ENCODE assay signal across 8 mouse cellular contexts in genomic region chr9:35535110-35535509, GRCm38 (mm10). TPM values are rescaled to one million over a fixed set of nuclear protein-coding genes. Genes with fewer than 3 reads are reported as not detected.
DNase-seq lines count a peak whose midpoint lies in the region; ATAC-seq and TF ChIP-seq lines count a peak whose summit lies in the region.

No protein-coding gene starts in this region.

- no peak overlapping the region for H3K27ac ChIP-seq in bone marrow, adult 2 months (ENCODE audit: control insufficient read depth, insufficient read depth, low read depth, low read length, poor library complexity)
- no peak overlapping the region for H3K27ac ChIP-seq in embryonic facial prominence, embryonic 14.5 days (replicated peaks; ENCODE audit: low read depth, low read length)
- H3K27ac ChIP-seq in hindbrain, embryonic 13.5 days = no peak overlapping the region
- H3K27ac ChIP-seq in limb, embryonic 14.5 days (replicated peaks; ENCODE audit: low read depth, low read length) = no peak overlapping the region
- no peak overlapping the region for H3K27ac ChIP-seq in midbrain, postnatal 0 days (ENCODE audit: low read depth, low read length)

- 24% methylated on average over 2 of the region's 2 CpGs for WGBS in bone marrow, adult 2 months
- WGBS in embryonic facial prominence, embryonic 14.5 days = 2% methylated on average over 2 of the region's 2 CpGs
- 10% methylated on average over 2 of the region's 2 CpGs for WGBS in hindbrain, embryonic 13.5 days
- WGBS in limb, embryonic 14.5 days = 5% methylated on average over 2 of the region's 2 CpGs
- WGBS in midbrain, postnatal 0 days = 15% methylated on average over 2 of the region's 2 CpGs

- no peak overlapping the region for H3K4me3 ChIP-seq in bone marrow, adult 2 months (replicated peaks; ENCODE audit: control insufficient read depth, low read depth, low read length)
- no peak overlapping the region for H3K4me3 ChIP-seq in embryonic facial prominence, embryonic 14.5 days (ENCODE audit: low read depth, low read length)
- no peak overlapping the region for H3K4me3 ChIP-seq in hindbrain, embryonic 13.5 days
- no peak overlapping the region for H3K4me3 ChIP-seq in limb, embryonic 14.5 days (replicated peaks; ENCODE audit: low read length)
- no peak overlapping the region for H3K4me3 ChIP-seq in midbrain, postnatal 0 days (ENCODE audit: low read depth, low read length)

- no peak overlapping the region for H3K9ac ChIP-seq in embryonic facial prominence, embryonic 14.5 days (ENCODE audit: low read depth, low read length)
- no peak overlapping the region for H3K9ac ChIP-seq in hindbrain, embryonic 13.5 days
- H3K9ac ChIP-seq in limb, embryonic 14.5 days (ENCODE audit: low read depth, low read length, severe bottlenecking) = no peak overlapping the region
- H3K9ac ChIP-seq in midbrain, postnatal 0 days (replicated peaks; ENCODE audit: low read length, poor library complexity, severe bottlenecking) = no peak overlapping the region

- peak; percentile 88 for ATAC-seq in embryonic facial prominence, embryonic 14.5 days (ENCODE audit: low read depth)
- ATAC-seq in hindbrain, embryonic 13.5 days (ENCODE audit: low FRiP score) = peak; percentile 91
- peak; percentile 79 for ATAC-seq in limb, embryonic 14.5 days (ENCODE audit: low FRiP score, low read depth)
- peak; percentile 86 for ATAC-seq in midbrain, postnatal 0 days (ENCODE audit: low FRiP score)

- no peak overlapping the region for H3K4me2 ChIP-seq in embryonic facial prominence, embryonic 14.5 days (ENCODE audit: low read depth, low read length)
- H3K4me2 ChIP-seq in hindbrain, embryonic 13.5 days = no peak overlapping the region
- H3K4me2 ChIP-seq in limb, embryonic 14.5 days (replicated peaks; ENCODE audit: low read depth, low read length, severe bottlenecking) = no peak overlapping the region
- no peak overlapping the region for H3K4me2 ChIP-seq in midbrain, postnatal 0 days (ENCODE audit: low read depth, low read length, poor library complexity, severe bottlenecking)

- peak; percentile 61 for TF ChIP-seq CTCF in bone marrow, adult 2 months (IDR thresholded peaks at IDR 0.05; ENCODE audit: control insufficient read depth, insufficient read depth, low read length)
- peak; percentile 95 for TF ChIP-seq CTCF in midbrain, postnatal 0 days (IDR thresholded peaks at IDR 0.05)

- TF ChIP-seq POLR2A in bone marrow, adult 2 months (IDR thresholded peaks at IDR 0.05; ENCODE audit: borderline replicate concordance, control insufficient read depth, low read depth, low read length) = no peak
- TF ChIP-seq POLR2A in limb, embryonic 14.5 days (IDR thresholded peaks at IDR 0.05; ENCODE audit: borderline replicate concordance, extremely low read depth, insufficient read depth, insufficient read length) = no peak

- no peaks in the 10 kb centered on the region for H3K27me3 ChIP-seq in embryonic facial prominence, embryonic 14.5 days (replicated peaks; ENCODE audit: control insufficient read depth, insufficient read depth, low read length)
- H3K27me3 ChIP-seq in hindbrain, embryonic 13.5 days = peaks cover 25% of the 10 kb centered on the region
- no peaks in the 10 kb centered on the region for H3K27me3 ChIP-seq in limb, embryonic 14.5 days (ENCODE audit: control insufficient read depth, insufficient read depth, low read length)
- H3K27me3 ChIP-seq in midbrain, postnatal 0 days (ENCODE audit: insufficient read depth, low read length) = no peaks in the 10 kb centered on the region

- no peaks in the 10 kb centered on the region for H3K9me3 ChIP-seq in embryonic facial prominence, embryonic 14.5 days (ENCODE audit: control insufficient read depth, low read length)
- no peaks in the 10 kb centered on the region for H3K9me3 ChIP-seq in hindbrain, embryonic 13.5 days
- H3K9me3 ChIP-seq in limb, embryonic 14.5 days (ENCODE audit: control insufficient read depth, low read length) = no peaks in the 10 kb centered on the region
- no peaks in the 10 kb centered on the region for H3K9me3 ChIP-seq in midbrain, postnatal 0 days (ENCODE audit: low read length)

- peak; percentile 48 to 60 for DNase-seq in left cerebral cortex, adult 18-20 months (ENCODE audit: low spot score in 2 of 2)
- DNase-seq in left cerebral cortex, adult 8-10 months (ENCODE audit: low spot score in 2 of 2) = no peak
- peak; percentile 90 for DNase-seq in embryonic facial prominence, embryonic 14.5 days (ENCODE audit: low spot score)
- peak; percentile 87 for DNase-seq in limb, embryonic 14.5 days (ENCODE audit: low spot score)
- DNase-seq in midbrain, postnatal 0 days (ENCODE audit: low spot score) = peak; percentile 85
- peak; percentile 66 for DNase-seq in thymus, postnatal 0 days (ENCODE audit: low spot score)

- no peaks in the 10 kb centered on the region for H3K36me3 ChIP-seq in embryonic facial prominence, embryonic 14.5 days (ENCODE audit: control insufficient read depth, insufficient read depth, low read length)
- 0 out of 2 replicates have a peak, but pooled peaks cover 4% of the 10 kb centered on the region for H3K36me3 ChIP-seq in hindbrain, embryonic 13.5 days
- H3K36me3 ChIP-seq in limb, embryonic 14.5 days (ENCODE audit: control insufficient read depth, insufficient read depth, low read length) = no peaks in the 10 kb centered on the region
- peaks cover 3% of the 10 kb centered on the region; the same call in 1 of the 2 replicates for H3K36me3 ChIP-seq in midbrain, postnatal 0 days (ENCODE audit: insufficient read depth, low read length)

- H3K4me1 ChIP-seq in bone marrow, adult 2 months (ENCODE audit: control insufficient read depth, insufficient read depth, low read length) = no peaks in the 10 kb centered on the region
- peaks cover 10% of the 10 kb centered on the region for H3K4me1 ChIP-seq in embryonic facial prominence, embryonic 14.5 days (ENCODE audit: control insufficient read depth, insufficient read depth, low read length)
- no peaks in the 10 kb centered on the region for H3K4me1 ChIP-seq in hindbrain, embryonic 13.5 days (replicated peaks)
- peaks cover 27% of the 10 kb centered on the region for H3K4me1 ChIP-seq in limb, embryonic 14.5 days (ENCODE audit: control insufficient read depth, insufficient read depth, low read length)
- no peaks in the 10 kb centered on the region for H3K4me1 ChIP-seq in midbrain, postnatal 0 days (ENCODE audit: insufficient read depth, low read length)

RNA-seq across cellular contexts. Expression of gene Gm1113, which starts 17.0 kb away (rescaled TPM):
- not detected for total RNA-seq in left cerebral cortex, adult 18-20 months (2021)
- not detected for total RNA-seq in left cerebral cortex, adult 8-10 months (2022)
- polyA plus RNA-seq in bone marrow, adult 2 months (2011; ENCODE audit: insufficient read depth, insufficient read length, low replicate concordance, missing spikeins) = not detected in 2 replicates
- not detected in 2 replicates for polyA plus RNA-seq in embryonic facial prominence, embryonic 14.5 days (2014; fragmentation: Nextera tagmentation; extraction: Ambion mirVana)
- polyA plus RNA-seq in hindbrain, embryonic 13.5 days (2015; fragmentation: Nextera tagmentation; extraction: Ambion mirVana) = not detected in 2 replicates
- not detected in 2 replicates for polyA plus RNA-seq in limb, embryonic 14.5 days (2012; rRNA removed)
- polyA plus RNA-seq in limb, embryonic 14.5 days (2014; fragmentation: Nextera tagmentation; extraction: Ambion mirVana) = not detected in 2 replicates
- total RNA-seq in midbrain, postnatal 0 days (2014; rRNA removed) = not detected in 2 replicates
- polyA plus RNA-seq in midbrain, postnatal 0 days (2015; fragmentation: Nextera tagmentation; extraction: Ambion mirVana) = not detected in 2 replicates
- 0.07 TPM in 1 of 2 replicates, not detected in the other for polyA plus RNA-seq in thymus, postnatal 0 days (2015; fragmentation: Nextera tagmentation; extraction: Ambion mirVana)

RNA-seq across cellular contexts. Expression of gene Ddx25, which starts 23.2 kb away (rescaled TPM):
- total RNA-seq in left cerebral cortex, adult 18-20 months (2021) = 10 to 100 TPM; 17.7 to 18.4 TPM
- 10 to 100 TPM; 17.6 to 19.4 (median 18.3) TPM for total RNA-seq in left cerebral cortex, adult 8-10 months (2022)
- polyA plus RNA-seq in bone marrow, adult 2 months (2011; ENCODE audit: insufficient read depth, insufficient read length, low replicate concordance, missing spikeins) = 0.18 TPM in 1 of 2 replicates, not detected in the other
- polyA plus RNA-seq in embryonic facial prominence, embryonic 14.5 days (2014; fragmentation: Nextera tagmentation; extraction: Ambion mirVana) = 3.7 and 4.9 TPM in 2 replicates
- polyA plus RNA-seq in hindbrain, embryonic 13.5 days (2015; fragmentation: Nextera tagmentation; extraction: Ambion mirVana) = 23.5 and 24.1 TPM in 2 replicates
- 1.9 and 2.3 TPM in 2 replicates for polyA plus RNA-seq in limb, embryonic 14.5 days (2012; rRNA removed)
- polyA plus RNA-seq in limb, embryonic 14.5 days (2014; fragmentation: Nextera tagmentation; extraction: Ambion mirVana) = 3.0 TPM in 2 replicates
- total RNA-seq in midbrain, postnatal 0 days (2014; rRNA removed) = 24.1 and 28.6 TPM in 2 replicates
- 28.5 and 28.7 TPM in 2 replicates for polyA plus RNA-seq in midbrain, postnatal 0 days (2015; fragmentation: Nextera tagmentation; extraction: Ambion mirVana)
- 0.18 and 0.31 TPM in 2 replicates for polyA plus RNA-seq in thymus, postnatal 0 days (2015; fragmentation: Nextera tagmentation; extraction: Ambion mirVana)

RNA-seq across cellular contexts. Expression of gene Pus3, which starts 23.3 kb away (rescaled TPM):
- total RNA-seq in left cerebral cortex, adult 18-20 months (2021) = 10 to 100 TPM; 12.0 to 12.1 TPM
- 10 to 100 TPM; 11.9 to 13.9 (median 12.5) TPM for total RNA-seq in left cerebral cortex, adult 8-10 months (2022)
- 6.1 and 9.4 TPM in 2 replicates for polyA plus RNA-seq in bone marrow, adult 2 months (2011; ENCODE audit: insufficient read depth, insufficient read length, low replicate concordance, missing spikeins)
- 18.0 and 20.2 TPM in 2 replicates for polyA plus RNA-seq in embryonic facial prominence, embryonic 14.5 days (2014; fragmentation: Nextera tagmentation; extraction: Ambion mirVana)
- 15.1 and 18.1 TPM in 2 replicates for polyA plus RNA-seq in hindbrain, embryonic 13.5 days (2015; fragmentation: Nextera tagmentation; extraction: Ambion mirVana)
- 13.1 and 20.8 TPM in 2 replicates for polyA plus RNA-seq in limb, embryonic 14.5 days (2012; rRNA removed)
- polyA plus RNA-seq in limb, embryonic 14.5 days (2014; fragmentation: Nextera tagmentation; extraction: Ambion mirVana) = 18.2 and 21.7 TPM in 2 replicates
- total RNA-seq in midbrain, postnatal 0 days (2014; rRNA removed) = 9.6 and 12.8 TPM in 2 replicates
- 13.3 and 14.2 TPM in 2 replicates for polyA plus RNA-seq in midbrain, postnatal 0 days (2015; fragmentation: Nextera tagmentation; extraction: Ambion mirVana)
- 26.6 and 27.7 TPM in 2 replicates for polyA plus RNA-seq in thymus, postnatal 0 days (2015; fragmentation: Nextera tagmentation; extraction: Ambion mirVana)

RNA-seq across cellular contexts. Expression of gene Pate2, which starts 35.0 kb away (rescaled TPM):
- under 1 TPM; 0.93 to 0.98 TPM for total RNA-seq in left cerebral cortex, adult 18-20 months (2021)
- 1 to 10 TPM in 1 of 4 experiments, under 1 TPM in 3; 0.77 to 1.9 (median 0.79) TPM for total RNA-seq in left cerebral cortex, adult 8-10 months (2022)
- 0.57 TPM in 1 of 2 replicates, not detected in the other for polyA plus RNA-seq in bone marrow, adult 2 months (2011; ENCODE audit: insufficient read depth, insufficient read length, low replicate concordance, missing spikeins)
- polyA plus RNA-seq in embryonic facial prominence, embryonic 14.5 days (2014; fragmentation: Nextera tagmentation; extraction: Ambion mirVana) = 0.24 and 0.61 TPM in 2 replicates
- polyA plus RNA-seq in hindbrain, embryonic 13.5 days (2015; fragmentation: Nextera tagmentation; extraction: Ambion mirVana) = 1.5 and 2.2 TPM in 2 replicates
- polyA plus RNA-seq in limb, embryonic 14.5 days (2012; rRNA removed) = 0.53 and 0.97 TPM in 2 replicates
- 0.37 and 0.55 TPM in 2 replicates for polyA plus RNA-seq in limb, embryonic 14.5 days (2014; fragmentation: Nextera tagmentation; extraction: Ambion mirVana)
- 0.14 and 0.33 TPM in 2 replicates for total RNA-seq in midbrain, postnatal 0 days (2014; rRNA removed)
- 0.42 and 0.54 TPM in 2 replicates for polyA plus RNA-seq in midbrain, postnatal 0 days (2015; fragmentation: Nextera tagmentation; extraction: Ambion mirVana)
- 0.78 and 1.3 TPM in 2 replicates for polyA plus RNA-seq in thymus, postnatal 0 days (2015; fragmentation: Nextera tagmentation; extraction: Ambion mirVana)

RNA-seq across cellular contexts. Expression of gene Hyls1, which starts 35.1 kb away (rescaled TPM):
- 1 to 10 TPM; 9.0 to 9.1 TPM for total RNA-seq in left cerebral cortex, adult 18-20 months (2021)
- total RNA-seq in left cerebral cortex, adult 8-10 months (2022) = 10 to 100 TPM in 1 of 4 experiments, 1 to 10 TPM in 3; 8.7 to 11.8 (median 9.6) TPM
- 14.7 and 21.1 TPM in 2 replicates for polyA plus RNA-seq in bone marrow, adult 2 months (2011; ENCODE audit: insufficient read depth, insufficient read length, low replicate concordance, missing spikeins)
- polyA plus RNA-seq in embryonic facial prominence, embryonic 14.5 days (2014; fragmentation: Nextera tagmentation; extraction: Ambion mirVana) = 17.4 and 18.4 TPM in 2 replicates
- 19.7 and 21.3 TPM in 2 replicates for polyA plus RNA-seq in hindbrain, embryonic 13.5 days (2015; fragmentation: Nextera tagmentation; extraction: Ambion mirVana)
- polyA plus RNA-seq in limb, embryonic 14.5 days (2012; rRNA removed) = 8.1 and 10.8 TPM in 2 replicates
- polyA plus RNA-seq in limb, embryonic 14.5 days (2014; fragmentation: Nextera tagmentation; extraction: Ambion mirVana) = 15.4 and 15.8 TPM in 2 replicates
- 7.9 and 8.9 TPM in 2 replicates for total RNA-seq in midbrain, postnatal 0 days (2014; rRNA removed)
- 9.2 and 10.7 TPM in 2 replicates for polyA plus RNA-seq in midbrain, postnatal 0 days (2015; fragmentation: Nextera tagmentation; extraction: Ambion mirVana)
- 19.4 and 21.6 TPM in 2 replicates for polyA plus RNA-seq in thymus, postnatal 0 days (2015; fragmentation: Nextera tagmentation; extraction: Ambion mirVana)

Comparison
In these comparisons a context has a peak if more than half of its experiments do, and no peak if none do; other contexts are left out.
1. DNase-seq: peak in left cerebral cortex, adult 18-20 months (2 of 2), embryonic facial prominence, embryonic 14.5 days (single experiment), limb, embryonic 14.5 days (single experiment), midbrain, postnatal 0 days (single experiment) and thymus, postnatal 0 days (single experiment); none in left cerebral cortex, adult 8-10 months (0 of 2).
2. Peak in every context shown above with its lines, with median percentiles within 50 percentile points of each other: ATAC-seq.